In genomic region chr14:84397137-84397536, GRCm38 (mm10) we compare ENCODE assay signal across 22 mouse cellular contexts.
"Had no signal": no experiment of that assay in that cellular context is flagged by ENCODE, and none has a peak within 500 bp of the region (broad histone marks: within the 10 kb centered on the region; RNA-seq: fewer than 3 reads in every experiment).

No protein-coding gene starts in this region.

- H3K4me3 ChIP-seq: heart, adult 2 months; heart, embryonic 13.5 days; heart, embryonic 15.5 days; hindbrain, embryonic 13.5 days; hindbrain, embryonic 15.5 days; limb, embryonic 13.5 days had no signal

- ATAC-seq: forebrain, postnatal 0 days; hindbrain, postnatal 0 days; intestine, embryonic 16.5 days had no signal

- H3K9ac ChIP-seq: forebrain, postnatal 0 days; heart, embryonic 13.5 days; heart, embryonic 15.5 days; hindbrain, embryonic 13.5 days; hindbrain, embryonic 15.5 days; limb, embryonic 13.5 days had no signal

- H3K4me2 ChIP-seq: heart, embryonic 11.5 days; heart, embryonic 13.5 days; heart, embryonic 15.5 days; hindbrain, embryonic 13.5 days; hindbrain, embryonic 15.5 days; limb, embryonic 13.5 days had no signal

- H3K4me1 ChIP-seq: heart, embryonic 13.5 days; heart, embryonic 15.5 days; hindbrain, embryonic 13.5 days; hindbrain, embryonic 15.5 days; limb, embryonic 13.5 days had no signal

- H3K27me3 ChIP-seq: heart, embryonic 13.5 days; heart, embryonic 15.5 days; hindbrain, embryonic 13.5 days; hindbrain, embryonic 15.5 days; limb, embryonic 13.5 days had no signal

- H3K36me3 ChIP-seq: heart, embryonic 13.5 days; heart, embryonic 15.5 days; hindbrain, embryonic 13.5 days; hindbrain, embryonic 15.5 days; limb, embryonic 13.5 days had no signal

- H3K9me3 ChIP-seq: heart, embryonic 13.5 days; heart, embryonic 15.5 days; hindbrain, embryonic 13.5 days; hindbrain, embryonic 15.5 days; limb, embryonic 13.5 days had no signal

- DNase-seq: forebrain, postnatal 0 days; gastrocnemius, postnatal 14 days; gastrocnemius, postnatal 36 days; heart, adult 11 months; heart, adult 2 months; heart, postnatal 14 days; heart, postnatal 36 days; kidney, adult 18-20 months; kidney, adult 8-10 months; kidney, postnatal 10 days; kidney, postnatal 36 days; layer of hippocampus, adult 9-11 months; layer of hippocampus, postnatal 36 days; left cerebral cortex, postnatal 4 days had no signal

- H3K27ac ChIP-seq: heart, adult 2 months; heart, embryonic 13.5 days; heart, embryonic 15.5 days; hindbrain, embryonic 13.5 days; hindbrain, embryonic 15.5 days; hindbrain, postnatal 0 days; limb, embryonic 13.5 days had no signal
